Mouse (Mus musculus): ENCODE measurements around the gene Vim. TPM values are rescaled to one million over a fixed set of nuclear protein-coding genes. Genes with fewer than 3 reads are reported as not detected.
"Not testable (repeated sequence)": the region's sequence is repeated elsewhere in the genome, so short reads cannot be mapped to it uniquely, and the experiment has no call there.

Gene Vim
- total RNA-seq, 2 experiments from 2014 or later = 85.9 to 87.7 TPM

- DNase-seq (ENCODE audit: extremely low spot score in 1 of 2, low spot score in 2 of 2) = no peak
- intact Hi-C loops (cut with DNase I) = no loop called here
These were observed 14.4 kb upstream of the Vim start for GRCm38 (mm10) chr2:13559303-13559702.

GRCm38 (mm10) chr2:13559729-13560128 lies 14.0 kb upstream of the Vim start:
- no peak for DNase-seq (ENCODE audit: extremely low spot score in 1 of 2, low spot score in 2 of 2)
- intact Hi-C loops (cut with DNase I) = no loop called here

- intact Hi-C loops (cut with DNase I) = no loop called here
- DNase-seq (ENCODE audit: extremely low spot score in 1 of 2, low spot score in 2 of 2) = no peak
These were observed 13.3 kb upstream of the Vim start for GRCm38 (mm10) chr2:13560396-13560795.

- intact Hi-C loops (cut with DNase I) = loop anchor here (10.0 kb wide), 1 partner anchor 155 kb away; no protein-coding TSS in a partner anchor
These were observed 3.6 kb upstream of the Vim start for GRCm38 (mm10) chr2:13570122-13570521.

GRCm38 (mm10) chr2:13572101-13572553 lies 1.6 kb upstream of the Vim start:
- intact Hi-C loops (cut with DNase I) = loop anchor here (10.0 kb wide), 1 partner anchor 157 kb away; no protein-coding TSS in a partner anchor
- peak in 1 of 2 experiments; percentile 20 for DNase-seq (ENCODE audit: extremely low spot score in 1 of 2, low spot score in 2 of 2)

More at GRCm38 (mm10) chr2:13570122-13570521, 3.6 kb upstream of the Vim start:
- no peak for DNase-seq (ENCODE audit: extremely low spot score in 1 of 2, low spot score in 2 of 2)

DNA sequence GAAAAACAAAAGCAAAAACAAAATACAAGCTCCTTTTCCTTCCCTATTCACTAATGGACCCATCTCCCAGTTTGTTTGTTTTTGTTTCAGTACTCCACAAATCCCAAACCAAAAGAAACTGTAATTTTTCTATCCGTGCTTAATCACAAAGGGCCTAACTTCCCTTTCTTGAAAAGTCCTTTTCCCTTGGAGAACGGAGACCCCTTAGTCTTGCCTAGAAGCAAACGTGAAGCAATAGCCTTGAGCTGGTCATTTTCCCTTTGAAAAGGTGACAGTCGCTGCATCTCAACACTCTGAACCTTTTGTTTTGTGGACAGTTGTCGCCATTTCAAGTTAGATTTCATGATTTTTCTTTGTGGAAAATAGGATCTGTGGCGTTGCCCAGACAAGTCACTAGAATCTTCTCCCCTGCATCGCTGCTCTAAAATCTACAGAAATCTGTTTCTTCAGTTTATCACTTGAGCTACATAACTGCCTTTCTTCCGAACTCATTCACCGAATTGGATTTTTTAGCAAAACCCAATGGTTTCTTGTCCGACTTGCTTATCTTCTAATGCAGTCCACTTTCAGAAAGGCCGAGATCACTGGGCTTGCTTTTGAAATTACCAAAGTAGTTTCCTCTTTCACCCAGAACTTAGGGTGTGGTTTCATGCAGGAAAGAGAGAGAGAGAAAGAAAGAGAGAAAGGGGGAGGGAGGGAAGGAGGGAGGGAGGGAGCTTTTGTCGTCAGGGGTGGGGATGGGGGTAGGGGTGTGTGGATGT lies 900 bp upstream of the Vim start:
- DNase-seq (ENCODE audit: extremely low spot score in 1 of 2, low spot score in 2 of 2) = no peak
- intact Hi-C loops (cut with DNase I) = loop anchor here (10.0 kb wide), 1 partner anchor 158 kb away; no protein-coding TSS in a partner anchor

GRCm38 (mm10) chr2:13574066-13574800 lies 506 bp downstream of the Vim start:
- peak; percentile 36 to 87 for DNase-seq (ENCODE audit: extremely low spot score in 1 of 2, low spot score in 2 of 2)
- intact Hi-C loops (cut with DNase I) = loop anchor here (10.0 kb wide), 1 partner anchor 159 kb away; no protein-coding TSS in a partner anchor

- intact Hi-C loops (cut with DNase I) = loop anchor here (5.0 to 10.0 kb wide), 2 partner anchors 160 to 282 kb away; no protein-coding TSS in a partner anchor
- peak in 1 of 2 experiments; percentile 55 for DNase-seq (ENCODE audit: extremely low spot score in 1 of 2, low spot score in 2 of 2)
These were observed 1.0 kb downstream of the Vim start for GRCm38 (mm10) chr2:13574801-13575150.

- intact Hi-C loops (cut with DNase I) = loop anchor here (5.0 to 10.0 kb wide), 2 partner anchors 161 to 283 kb away; no protein-coding TSS in a partner anchor
- DNase-seq (ENCODE audit: extremely low spot score in 1 of 2, low spot score in 2 of 2) = peak; percentile 61 to 83
These were observed 1.6 kb downstream of the Vim start for GRCm38 (mm10) chr2:13575287-13575801.

GRCm38 (mm10) chr2:13575926-13576325 lies 2.2 kb downstream of the Vim start:
- DNase-seq (ENCODE audit: extremely low spot score in 1 of 2, low spot score in 2 of 2) = no peak
- intact Hi-C loops (cut with DNase I) = loop anchor here (5.0 to 10.0 kb wide), 2 partner anchors 161 to 284 kb away; no protein-coding TSS in a partner anchor

DNA sequence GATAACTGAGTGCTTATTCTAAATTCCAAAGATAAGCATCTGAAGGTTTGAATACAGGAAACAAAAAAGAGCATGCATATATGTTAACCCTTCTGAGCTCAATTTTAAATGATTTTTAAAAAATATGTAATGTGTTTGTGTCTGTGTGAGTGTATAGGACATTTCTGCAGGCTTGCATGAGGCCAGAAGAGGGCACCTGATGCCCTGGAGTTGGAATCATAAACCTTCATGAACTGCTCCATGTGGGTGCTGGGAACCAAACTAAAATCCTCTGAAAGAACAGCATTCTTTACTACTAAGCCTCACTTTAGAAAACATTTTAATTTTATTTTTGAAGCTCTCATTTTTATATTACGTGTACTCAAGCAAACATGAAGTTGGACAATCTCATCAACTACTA lies 3.7 kb downstream of the Vim start:
- no peak for DNase-seq (ENCODE audit: extremely low spot score in 1 of 2, low spot score in 2 of 2)
- intact Hi-C loops (cut with DNase I) = loop anchor here (5.0 to 10.0 kb wide), 2 partner anchors 163 to 285 kb away; no protein-coding TSS in a partner anchor

DNA sequence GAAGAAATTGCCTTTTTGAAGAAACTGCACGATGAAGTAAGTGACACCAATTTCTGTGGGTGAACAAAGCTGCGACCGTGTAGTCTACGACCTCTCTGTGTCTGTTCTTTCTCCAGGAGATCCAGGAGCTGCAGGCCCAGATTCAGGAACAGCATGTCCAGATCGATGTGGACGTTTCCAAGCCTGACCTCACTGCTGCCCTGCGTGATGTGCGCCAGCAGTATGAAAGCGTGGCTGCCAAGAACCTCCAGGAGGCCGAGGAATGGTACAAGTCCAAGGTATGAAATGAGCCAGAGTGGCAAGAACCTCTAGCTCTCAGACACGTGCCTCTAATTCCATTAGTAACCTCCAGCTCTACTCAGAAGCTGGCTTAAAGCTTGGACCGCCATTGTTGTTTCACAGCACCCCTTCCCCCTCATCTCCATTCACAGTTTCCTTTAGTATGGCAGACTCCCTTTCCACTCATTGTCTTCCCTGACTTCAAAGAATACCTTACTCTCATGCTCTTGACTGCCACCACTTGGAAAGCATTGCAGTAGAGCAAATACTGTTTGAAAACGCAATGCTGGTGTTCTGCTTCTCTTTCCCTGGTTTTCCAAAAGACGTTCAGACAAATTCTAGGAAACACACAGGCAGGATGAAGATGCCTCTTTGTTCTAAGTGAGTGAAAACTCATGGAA lies 4.9 kb downstream of the Vim start:
- intact Hi-C loops (cut with DNase I) = loop anchor here (5.0 to 10.0 kb wide), 2 partner anchors 164 to 286 kb away; no protein-coding TSS in a partner anchor
- DNase-seq (ENCODE audit: extremely low spot score in 1 of 2, low spot score in 2 of 2) = peak in 1 of 2 experiments; percentile 20

DNA sequence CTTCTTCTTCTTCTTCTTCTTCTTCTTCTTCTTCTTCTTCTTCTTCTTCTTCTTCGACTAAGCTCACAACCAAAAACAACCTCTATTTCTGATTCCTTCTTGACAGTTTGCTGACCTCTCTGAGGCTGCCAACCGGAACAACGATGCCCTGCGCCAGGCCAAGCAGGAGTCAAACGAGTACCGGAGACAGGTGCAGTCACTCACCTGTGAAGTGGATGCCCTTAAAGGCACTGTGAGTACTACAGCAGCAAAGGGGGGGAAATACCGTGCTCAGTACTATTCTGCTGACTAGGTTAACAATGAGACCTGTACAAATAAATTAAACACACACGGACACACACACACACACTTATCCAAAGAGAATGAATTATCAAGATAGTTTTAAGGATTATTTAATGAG lies 5.6 kb downstream of the Vim start:
- no peak for DNase-seq (ENCODE audit: extremely low spot score in 1 of 2, low spot score in 2 of 2)
- intact Hi-C loops (cut with DNase I) = loop anchor here (5.0 to 10.0 kb wide), 2 partner anchors 165 to 287 kb away; no protein-coding TSS in a partner anchor

DNA sequence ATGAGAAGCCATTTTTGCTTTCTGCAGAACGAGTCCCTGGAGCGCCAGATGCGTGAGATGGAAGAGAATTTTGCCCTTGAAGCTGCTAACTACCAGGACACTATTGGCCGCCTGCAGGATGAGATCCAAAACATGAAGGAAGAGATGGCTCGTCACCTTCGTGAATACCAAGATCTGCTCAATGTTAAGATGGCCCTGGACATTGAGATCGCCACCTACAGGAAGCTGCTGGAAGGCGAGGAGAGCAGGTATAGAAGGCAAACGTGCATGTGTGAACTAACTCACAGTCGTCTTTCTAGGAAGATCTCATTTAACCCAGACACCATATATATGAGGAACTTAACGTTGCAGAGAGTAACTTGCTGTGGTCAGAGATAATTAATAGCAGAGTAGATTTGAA lies 6.3 kb downstream of the Vim start:
- intact Hi-C loops (cut with DNase I) = loop anchor here (5.0 to 10.0 kb wide), 2 partner anchors 165 to 288 kb away; no protein-coding TSS in a partner anchor
- DNase-seq (ENCODE audit: extremely low spot score in 1 of 2, low spot score in 2 of 2) = no peak

GRCm38 (mm10) chr2:13582184-13582583 lies 8.5 kb downstream of the Vim start:
- intact Hi-C loops (cut with DNase I) = no loop called here
- no peak for DNase-seq (ENCODE audit: extremely low spot score in 1 of 2, low spot score in 2 of 2)

DNA sequence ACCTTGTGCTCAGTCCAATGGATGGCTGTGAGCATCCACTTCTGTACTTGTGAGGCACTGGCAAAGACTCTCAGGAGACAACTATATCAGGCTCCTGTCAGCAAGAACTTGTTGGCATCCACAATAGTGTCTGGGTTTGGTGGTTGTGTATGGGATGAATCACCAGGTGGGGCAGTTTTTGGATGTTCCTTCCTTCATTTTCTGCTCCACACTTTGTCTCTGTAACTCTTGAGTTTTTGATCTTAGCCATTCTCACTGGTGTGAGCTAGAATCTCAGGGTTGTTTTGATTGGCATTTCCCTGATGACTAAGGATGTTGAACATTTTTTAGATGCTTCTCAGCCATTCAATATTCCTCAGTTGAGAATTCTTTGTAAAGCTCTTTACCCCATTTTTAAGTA lies 10.0 kb downstream of the Vim start:
- intact Hi-C loops (cut with DNase I); DNase-seq (ENCODE audit: extremely low spot score in 1 of 2, low spot score in 2 of 2): not testable (repeated sequence)

GRCm38 (mm10) chr2:13593328-13593727 lies 19.6 kb downstream of the Vim start:
- intact Hi-C loops (cut with DNase I) = no loop called here
- no peak for DNase-seq (ENCODE audit: extremely low spot score in 1 of 2, low spot score in 2 of 2)

DNA sequence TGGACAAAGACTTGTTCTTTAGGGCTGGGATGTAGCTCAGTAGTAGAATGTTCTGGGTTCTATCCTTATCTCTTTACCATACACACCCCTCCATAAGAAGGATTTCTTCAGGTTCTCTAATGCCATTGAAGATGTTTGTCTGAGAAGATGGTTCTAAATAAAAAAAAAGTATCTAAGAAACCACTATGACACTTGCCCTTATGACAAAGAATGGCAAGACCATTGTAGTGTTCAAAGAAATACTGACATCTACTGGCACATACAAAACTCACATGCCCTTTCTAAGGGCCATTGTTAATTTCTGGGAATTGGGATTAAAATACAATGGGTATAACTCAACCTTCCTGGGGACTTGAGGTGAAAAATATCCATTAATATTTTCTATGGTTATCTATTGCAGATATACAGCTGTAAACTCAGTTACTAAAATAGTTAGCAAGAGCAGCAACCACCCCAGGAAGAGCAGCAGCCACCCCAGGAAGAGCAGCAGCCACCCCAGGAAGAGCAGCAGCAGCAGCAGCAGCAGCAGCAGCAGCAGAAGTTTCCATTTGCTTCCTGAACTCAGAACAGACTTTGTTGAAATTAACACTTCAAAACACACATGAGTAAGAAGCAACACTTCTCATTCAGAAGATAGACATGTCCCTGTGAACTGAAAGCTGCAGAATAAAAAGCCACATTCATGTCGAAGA lies 23.4 kb downstream of the Vim start:
- DNase-seq (ENCODE audit: extremely low spot score in 1 of 2, low spot score in 2 of 2) = no peak
- intact Hi-C loops (cut with DNase I) = loop anchor here (5.0 kb wide), 1 partner anchor 305 kb away; no protein-coding TSS in a partner anchor

Data from left cerebral cortex, postnatal 10 days (tissue).